Mouse (Mus musculus) MEL (cell line): ENCODE data around the gene Ppa1. TPM values are rescaled to one million over a fixed set of nuclear protein-coding genes. Genes with fewer than 3 reads are reported as not detected.

Experiments
- DNase-seq: peaks from one replicate; pipeline ENCODE4 v3.0.0; 2011; ENCODE audit warnings: low read depth, low spot score
- H3K27ac ChIP-seq: 2 replicates; pipeline ENCODE4 v1.5.1; 2012; ENCODE audit warnings: low read depth, mild to moderate bottlenecking, control low read depth, low read length, moderate library complexity; ENCODE audit not compliant: control insufficient read depth
- H3K27me3 ChIP-seq, 2 experiments: fragments of 150-350 bp in 1 of 2; sonication (generic) in 1 of 2; 2 replicates each; pipeline ENCODE4 v1.6.1; 2012; ENCODE audit warnings: low read length in 2 of 2, mild to moderate bottlenecking in 2 of 2, improper control_type of control experiment in 1 of 2, moderate library complexity in 1 of 2; ENCODE audit not compliant: insufficient read depth in 2 of 2, control insufficient read depth in 1 of 2
- H3K36me3 ChIP-seq, 2 experiments: 2 replicates each; pipeline ENCODE4 v1.6.1; 2012 to 2014; ENCODE audit warnings: low read length in 2 of 2, improper control_type of control experiment in 1 of 2, inconsistent platforms in 1 of 2, mild to moderate bottlenecking in 1 of 2; ENCODE audit not compliant: insufficient read depth in 2 of 2, control insufficient read depth in 1 of 2
- H3K4me1 ChIP-seq, 2 experiments: fragments of 150-350 bp in 1 of 2; sonication (generic) in 1 of 2; 2 replicates each; pipeline ENCODE4 v1.6.1; 2012; ENCODE audit warnings: low read length in 2 of 2, improper control_type of control experiment in 1 of 2, mild to moderate bottlenecking in 1 of 2; ENCODE audit not compliant: insufficient read depth in 2 of 2, control insufficient read depth in 1 of 2
- H3K4me3 ChIP-seq, 2 experiments: fragments of 150-350 bp in 1 of 2; sonication (generic) in 1 of 2; 2 replicates each; pipeline ENCODE4 v1.5.1; 2012; ENCODE audit warnings: low read depth in 2 of 2, low read length in 2 of 2, mild to moderate bottlenecking in 2 of 2, moderate library complexity in 2 of 2, control low read depth in 1 of 2, improper control_type of control experiment in 1 of 2; ENCODE audit not compliant: control insufficient read depth in 1 of 2, insufficient read depth in 1 of 2
- H3K79me2 ChIP-seq: 2 replicates; pipeline ENCODE4 v1.6.1; 2012; ENCODE audit warnings: mild to moderate bottlenecking, low read length, moderate library complexity; ENCODE audit not compliant: control insufficient read depth, poor library complexity, insufficient read depth
- H3K9ac ChIP-seq: 2 replicates; pipeline ENCODE4 v1.6.1; 2012; ENCODE audit warnings: low read depth, mild to moderate bottlenecking, control low read depth, low read length, moderate library complexity; ENCODE audit not compliant: control insufficient read depth, poor library complexity, severe bottlenecking
- H3K9me3 ChIP-seq: fragments of 150-350 bp; sonication (generic); replicated peaks from 2 replicates; pipeline ENCODE4 v1.6.1; 2012; ENCODE audit warnings: mild to moderate bottlenecking, low read length, improper control_type of control experiment, moderate library complexity; ENCODE audit not compliant: insufficient read depth
- BHLHE40 ChIP-seq: IDR thresholded peaks from 2 replicates; pipeline ENCODE4 v1.6.1; 2012; ENCODE audit warnings: low read depth, mild to moderate bottlenecking, inconsistent platforms, low read length, improper control_type of control experiment, borderline replicate concordance
- CHD1 ChIP-seq: IDR thresholded peaks from 2 replicates; pipeline ENCODE4 v1.6.1; 2012; ENCODE audit warnings: low read depth, mild to moderate bottlenecking, inconsistent platforms, low read length, improper control_type of control experiment
- E2F4 ChIP-seq: IDR thresholded peaks from 2 replicates; pipeline ENCODE4 v1.6.1; 2011; ENCODE audit warnings: low read depth, low read length, improper control_type of control experiment, borderline replicate concordance
- ELF1 ChIP-seq: IDR thresholded peaks from 2 replicates; pipeline ENCODE4 v1.6.1; 2014; ENCODE audit warnings: low read depth, mild to moderate bottlenecking, inconsistent platforms, low read length, improper control_type of control experiment, moderate library complexity
- GATA1 ChIP-seq: IDR thresholded peaks from 2 replicates; pipeline ENCODE4 v1.6.1; 2011; ENCODE audit warnings: low read depth, low read length, improper control_type of control experiment
- JUND ChIP-seq: IDR thresholded peaks from 2 replicates; pipeline ENCODE4 v1.6.1; 2011; ENCODE audit warnings: low read depth, mild to moderate bottlenecking, improper control_type of control experiment, low read length
- KAT2A ChIP-seq: conservative IDR thresholded peaks from 2 replicates; pipeline ENCODE4 v1.6.1; 2012; ENCODE audit warnings: low read depth, low read length, improper control_type of control experiment, inconsistent platforms
- MAFK ChIP-seq: IDR thresholded peaks from 2 replicates; pipeline ENCODE4 v1.6.1; 2011; ENCODE audit warnings: low read depth, mild to moderate bottlenecking, low read length, improper control_type of control experiment, borderline replicate concordance
- MAX ChIP-seq: IDR thresholded peaks from 2 replicates; pipeline ENCODE4 v1.6.1; 2011; ENCODE audit warnings: low read length, improper control_type of control experiment
- MAZ ChIP-seq: IDR thresholded peaks from 2 replicates; pipeline ENCODE4 v1.6.1; 2012; ENCODE audit warnings: low read depth, mild to moderate bottlenecking, inconsistent platforms, low read length, improper control_type of control experiment
- MYB ChIP-seq: IDR thresholded peaks from 2 replicates; pipeline ENCODE4 v1.6.1; 2011; ENCODE audit warnings: mild to moderate bottlenecking, low read depth, low read length, improper control_type of control experiment
- RAD21 ChIP-seq: IDR thresholded peaks from 2 replicates; pipeline ENCODE4 v1.6.1; 2011; ENCODE audit warnings: mild to moderate bottlenecking, low read depth, low read length, improper control_type of control experiment
- RCOR1 ChIP-seq: IDR thresholded peaks from 2 replicates; pipeline ENCODE4 v1.6.1; 2012; ENCODE audit warnings: low read depth, mild to moderate bottlenecking, inconsistent platforms, low read length, improper control_type of control experiment
- SIN3A ChIP-seq: IDR thresholded peaks from 2 replicates; pipeline ENCODE4 v1.6.1; 2012; ENCODE audit warnings: low read length, improper control_type of control experiment, inconsistent platforms
- TCF12 ChIP-seq: IDR thresholded peaks from 2 replicates; pipeline ENCODE4 v1.6.1; 2014; ENCODE audit warnings: low read depth, mild to moderate bottlenecking, inconsistent platforms, low read length, improper control_type of control experiment, moderate library complexity
- USF1 ChIP-seq: IDR thresholded peaks from 2 replicates; pipeline ENCODE4 v1.6.1; 2014; ENCODE audit warnings: low read depth, mild to moderate bottlenecking, inconsistent platforms, low read length, improper control_type of control experiment, moderate library complexity
- ZC3H11A ChIP-seq: IDR thresholded peaks from 2 replicates; pipeline ENCODE4 v1.6.1; 2012; ENCODE audit warnings: low read depth, mild to moderate bottlenecking, inconsistent platforms, low read length, improper control_type of control experiment
- ZMIZ1 ChIP-seq: IDR thresholded peaks from 2 replicates; pipeline ENCODE4 v1.6.1; 2012; ENCODE audit warnings: low read depth, mild to moderate bottlenecking, inconsistent platforms, low read length, improper control_type of control experiment, moderate library complexity
- ZNF384 ChIP-seq: IDR thresholded peaks from 2 replicates; pipeline ENCODE4 v1.6.1; 2012; ENCODE audit warnings: low read depth, mild to moderate bottlenecking, inconsistent platforms, low read length, improper control_type of control experiment
- polyA plus RNA-seq, 2 experiments: library from polyadenylated mRNA; stranded (reverse) in 1 of 2; unstranded in 1 of 2; fragments of >175 nt in 1 of 2; fragments of >200 nt in 1 of 2; gene quantifications; 2 replicates each; pipeline versions ENCODE4 v1.2.1 to v1.2.4; 2012; ENCODE audit warnings: low replicate concordance in 2 of 2, low read depth in 1 of 2; ENCODE audit not compliant: insufficient read length in 2 of 2, insufficient read depth in 1 of 2, missing spikeins in 1 of 2
- total RNA-seq: library from RNA; depleted of rRNA; stranded (reverse); fragments of 300-350 nt; gene quantifications from 2 replicates; pipeline ENCODE4 v1.2.3, GENCODE M21; 2012

Ppa1 gene
- total and polyA plus RNA-seq, 3 experiments = 197 to 201 TPM; not detected in 1

DNA sequence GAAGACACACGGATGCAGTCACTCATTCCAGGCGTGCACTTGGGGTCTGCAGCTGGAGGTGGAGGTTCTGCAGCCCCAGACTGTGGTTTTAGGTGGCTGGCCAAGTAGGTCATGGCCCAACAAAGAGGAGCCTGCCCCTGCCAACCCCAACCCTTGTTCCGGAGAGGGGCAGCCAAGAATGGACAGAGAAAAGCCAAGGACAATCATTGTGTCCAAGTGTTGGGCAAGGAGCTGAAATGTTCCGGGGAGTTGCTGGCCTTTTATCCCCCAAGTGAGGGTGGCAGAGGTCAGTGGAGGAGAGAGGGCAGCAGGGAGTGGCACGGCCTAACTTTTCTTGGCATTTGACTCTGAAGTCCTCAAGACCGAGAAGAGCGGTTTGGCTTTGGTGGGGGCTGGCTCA is 72.0 kb downstream of the Ppa1 start:
- Histone ChIP-seq H3K9ac (no peak overlapping the region), H3K36me3 (no peaks in the 10 kb centered on the region), H3K27ac (no peak overlapping the region), H3K27me3 (no peaks in the 10 kb centered on the region), H3K9me3 (no peaks in the 10 kb centered on the region), H3K4me3 (no peak overlapping the region), H3K4me1 (peaks cover under 1 to 6% of the 10 kb centered on the region in 2 experiments; a peak in 3 of 4 replicates), H3K79me2 (no peaks in the 10 kb centered on the region; the same call in 1 of the 2 replicates)
- DNase-seq = no peak
- TF ChIP-seq ZC3H11A (no peak), ELF1 (no peak), MAZ (no peak)

DNA sequence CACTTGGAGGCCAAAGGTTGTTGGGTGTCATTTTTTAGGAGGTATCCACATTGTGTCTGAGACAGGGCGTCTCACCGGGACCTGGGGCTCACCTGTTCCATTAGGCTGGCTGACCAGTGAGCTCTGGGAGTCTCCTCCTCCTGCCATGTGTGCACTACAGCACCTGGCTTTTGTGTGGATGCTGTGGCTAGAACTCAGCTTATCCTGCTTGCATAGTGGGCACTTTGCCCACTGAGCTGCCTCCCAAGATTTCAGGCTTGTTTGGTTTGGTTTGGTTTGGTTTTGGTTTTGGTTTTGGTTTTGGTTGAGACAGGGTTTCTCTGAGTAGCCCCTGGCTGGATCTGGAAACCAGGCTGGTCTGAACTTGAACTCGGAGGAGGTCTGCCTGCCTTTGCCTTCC is 73.9 kb downstream of the Ppa1 start:
- no peak overlapping the region for H3K9ac ChIP-seq
- no peaks in the 10 kb centered on the region for H3K27me3 ChIP-seq
- DNase-seq = no peak
- no peaks in the 10 kb centered on the region for H3K36me3 ChIP-seq
- H3K9me3 ChIP-seq = no peaks in the 10 kb centered on the region
- TF ChIP-seq TCF12 (no peak), ELF1 (no peak), RAD21 (no peak), ZMIZ1 (no peak)
- TF ChIP-seq, all 39 proteins: peak for 0
- H3K27ac ChIP-seq = no peak overlapping the region
- no peaks in the 10 kb centered on the region for H3K79me2 ChIP-seq
- no peaks in the 10 kb centered on the region; a peak in 1 of 4 replicates for H3K4me1 ChIP-seq
- H3K4me3 ChIP-seq = no peak overlapping the region

DNA sequence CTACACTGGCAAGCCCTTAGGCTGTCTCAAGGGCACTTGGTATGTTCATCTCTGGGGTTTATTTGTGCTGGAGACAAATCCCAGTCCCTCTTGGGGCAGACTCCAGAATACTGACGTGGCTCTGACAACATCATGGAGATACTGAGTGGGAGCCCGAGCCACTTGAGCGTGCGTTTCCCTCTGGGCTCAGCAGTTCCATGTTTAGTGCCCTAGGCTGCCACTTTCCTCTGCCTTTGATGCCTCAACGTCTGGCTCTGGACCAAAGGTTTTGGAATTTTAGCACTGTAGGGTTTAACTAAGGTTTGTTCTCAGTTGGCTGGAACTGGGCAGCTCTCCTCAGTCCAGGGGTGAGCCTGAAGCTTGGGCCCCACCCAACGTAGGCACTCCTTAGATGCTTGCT is 74.9 kb downstream of the Ppa1 start:
- Histone ChIP-seq H3K27ac (no peak overlapping the region), H3K4me3 (no peak overlapping the region), H3K9ac (no peak overlapping the region), H3K27me3 (no peaks in the 10 kb centered on the region), H3K79me2 (no peaks in the 10 kb centered on the region), H3K9me3 (no peaks in the 10 kb centered on the region), H3K4me1 (no peaks in the 10 kb centered on the region; a peak in 1 of 4 replicates), H3K36me3 (no peaks in the 10 kb centered on the region)
- TF ChIP-seq KAT2A (no peak), MYB (no peak), MAFK (no peak), USF1 (no peak), SIN3A (no peak), JUND (no peak), CHD1 (no peak), BHLHE40 (no peak), MAX (no peak), GATA1 (no peak), RCOR1 (no peak), E2F4 (no peak), ZNF384 (no peak)
- no peak for DNase-seq
